Mouse (Mus musculus): Measurements from ENCODE around the gene Oxld1.

Oxld1 gene

GRCm38 (mm10) chr11:120457772-120458751, at the start of gene Oxld1, which contains the start of gene Ccdc137:
Oxld1 (minus strand) TSS chr11:120458068.
Ccdc137 (plus strand) TSS chr11:120458115.
- in situ Hi-C loops (cut with MboI; ENCODE audit: low sequenced_read_pairs): no loop called here

- in situ Hi-C loops (cut with MboI; ENCODE audit: low sequenced_read_pairs): no loop called here
Measured at GRCm38 (mm10) chr11:120506899-120507298, 49.0 kb upstream of the Oxld1 start.

- in situ Hi-C loops (cut with MboI; ENCODE audit: low sequenced_read_pairs): no loop called here
Measured at GRCm38 (mm10) chr11:120505661-120506060, 47.8 kb upstream of the Oxld1 start.

- in situ Hi-C loops (cut with MboI; ENCODE audit: low sequenced_read_pairs): no loop called here
Measured at GRCm38 (mm10) chr11:120501701-120502100, 43.8 kb upstream of the Oxld1 start.

GRCm38 (mm10) chr11:120501018-120501417, 43.1 kb upstream of the Oxld1 start:
- in situ Hi-C loops (cut with MboI; ENCODE audit: low sequenced_read_pairs): no loop called here

- in situ Hi-C loops (cut with MboI; ENCODE audit: low sequenced_read_pairs): no loop called here
Measured at GRCm38 (mm10) chr11:120500357-120500756, 42.5 kb upstream of the Oxld1 start.

GRCm38 (mm10) chr11:120499894-120500293, 42.0 kb upstream of the Oxld1 start:
- in situ Hi-C loops (cut with MboI; ENCODE audit: low sequenced_read_pairs): no loop called here

- in situ Hi-C loops (cut with MboI; ENCODE audit: low sequenced_read_pairs): no loop called here
Measured at GRCm38 (mm10) chr11:120498891-120499290, 41.0 kb upstream of the Oxld1 start.

- in situ Hi-C loops (cut with MboI; ENCODE audit: low sequenced_read_pairs): no loop called here
Measured at GRCm38 (mm10) chr11:120498226-120498625, 40.4 kb upstream of the Oxld1 start.

GRCm38 (mm10) chr11:120497436-120497835, 39.6 kb upstream of the Oxld1 start:
- in situ Hi-C loops (cut with MboI; ENCODE audit: low sequenced_read_pairs): no loop called here

GRCm38 (mm10) chr11:120493911-120494310, 36.0 kb upstream of the Oxld1 start:
- in situ Hi-C loops (cut with MboI; ENCODE audit: low sequenced_read_pairs): no loop called here

GRCm38 (mm10) chr11:120493351-120493750, 35.5 kb upstream of the Oxld1 start:
- in situ Hi-C loops (cut with MboI; ENCODE audit: low sequenced_read_pairs): no loop called here

GRCm38 (mm10) chr11:120492878-120493203, 35.0 kb upstream of the Oxld1 start:
- in situ Hi-C loops (cut with MboI; ENCODE audit: low sequenced_read_pairs): no loop called here

GRCm38 (mm10) chr11:120492024-120492877, 34.4 kb upstream of the Oxld1 start:
- in situ Hi-C loops (cut with MboI; ENCODE audit: low sequenced_read_pairs): no loop called here

- in situ Hi-C loops (cut with MboI; ENCODE audit: low sequenced_read_pairs): no loop called here
Measured at GRCm38 (mm10) chr11:120491317-120492023, 33.6 kb upstream of the Oxld1 start, which contains the start of gene Slc25a10. Slc25a10 (plus strand) TSS chr11:120491840.

- in situ Hi-C loops (cut with MboI; ENCODE audit: low sequenced_read_pairs): no loop called here
Measured at GRCm38 (mm10) chr11:120490291-120491046, 32.6 kb upstream of the Oxld1 start.

GRCm38 (mm10) chr11:120489054-120489761, 31.3 kb upstream of the Oxld1 start:
- in situ Hi-C loops (cut with MboI; ENCODE audit: low sequenced_read_pairs): no loop called here

GRCm38 (mm10) chr11:120488516-120488915, 30.6 kb upstream of the Oxld1 start:
- in situ Hi-C loops (cut with MboI; ENCODE audit: low sequenced_read_pairs): no loop called here

GRCm38 (mm10) chr11:120485251-120485650, 27.4 kb upstream of the Oxld1 start:
- in situ Hi-C loops (cut with MboI; ENCODE audit: low sequenced_read_pairs): no loop called here

All from CH12F3 (cell line).